Mouse (Mus musculus) left cerebral cortex, postnatal 10 days (tissue): ENCODE results near the gene Fgr. TPM values are rescaled to one million over a fixed set of nuclear protein-coding genes. Genes with fewer than 3 reads are reported as not detected.
A peak's percentile ranks its signal among the peaks of the same experiment; 100 is the strongest.

ENCODE experiments used
- DNase-seq, 2 experiments: peaks; one replicate each; pipeline ENCODE4 v3.0.0; 2021 to 2022; ENCODE audit warnings: low spot score in 2 of 2, mixed read lengths in 1 of 2; ENCODE audit errors: extremely low spot score in 1 of 2
- intact Hi-C: fragments of 180-260 bp; cut with DNase I; formaldehyde crosslinking; loops from one replicate; pipeline ENCODE4 v1.15.1; 2025
- total RNA-seq, 2 experiments: library from RNA; stranded (reverse); gene quantifications; 2 replicates each; pipeline ENCODE4 v1.2.3; 2021

Gene Fgr
- total RNA-seq, 2 experiments from 2014 or later = 0.47 TPM; not detected in 1

- DNase-seq = no peak
- intact Hi-C loops = no loop called here
Measured at GRCm38 (mm10) chr4:133023636-133024035, 49.7 kb downstream of the Fgr start.

GRCm38 (mm10) chr4:133024404-133024803, 50.5 kb downstream of the Fgr start:
- no peak for DNase-seq
- intact Hi-C loops = no loop called here

GRCm38 (mm10) chr4:133024969-133025685, 51.2 kb downstream of the Fgr start:
- intact Hi-C loops = no loop called here
- peak in 1 of 2 experiments; percentile 79 for DNase-seq

- intact Hi-C loops = no loop called here
- no peak for DNase-seq
Measured at GRCm38 (mm10) chr4:133026272-133026671, 52.4 kb downstream of the Fgr start.

GRCm38 (mm10) chr4:133026826-133027375, 53.0 kb downstream of the Fgr start:
- no peak for DNase-seq
- intact Hi-C loops = no loop called here

GRCm38 (mm10) chr4:133027721-133028120, 53.8 kb downstream of the Fgr start:
- intact Hi-C loops = no loop called here
- no peak for DNase-seq

- intact Hi-C loops = no loop called here
- no peak for DNase-seq
Measured at GRCm38 (mm10) chr4:133028193-133028592, 54.3 kb downstream of the Fgr start.

GRCm38 (mm10) chr4:133028875-133029274, 55.0 kb downstream of the Fgr start:
- intact Hi-C loops = no loop called here
- DNase-seq = no peak

- DNase-seq = no peak
- intact Hi-C loops = no loop called here
Measured at GRCm38 (mm10) chr4:133032410-133033095, 58.7 kb downstream of the Fgr start.

- intact Hi-C loops = no loop called here
Measured at GRCm38 (mm10) chr4:133034478-133034877, 60.6 kb downstream of the Fgr start.

GRCm38 (mm10) chr4:133035446-133035845, 61.6 kb downstream of the Fgr start:
- DNase-seq = no peak
- intact Hi-C loops = no loop called here

More at GRCm38 (mm10) chr4:133034478-133034877, 60.6 kb downstream of the Fgr start:
- no peak for DNase-seq

GRCm38 (mm10) chr4:133035946-133036345, 62.1 kb downstream of the Fgr start:
- DNase-seq = no peak

GRCm38 (mm10) chr4:133037293-133037692, 63.4 kb downstream of the Fgr start:
- DNase-seq = peak in 1 of 2 experiments; percentile 24
- intact Hi-C loops = no loop called here

More at GRCm38 (mm10) chr4:133035946-133036345, 62.1 kb downstream of the Fgr start:
- intact Hi-C loops = no loop called here

- intact Hi-C loops = no loop called here
- no peak for DNase-seq
Measured at GRCm38 (mm10) chr4:133037798-133038197, 63.9 kb downstream of the Fgr start.

GRCm38 (mm10) chr4:133038521-133039115, 64.7 kb downstream of the Fgr start:
- DNase-seq = no peak
- intact Hi-C loops = no loop called here

- intact Hi-C loops = no loop called here
- DNase-seq = peak in 1 of 2 experiments; percentile 77
Measured at GRCm38 (mm10) chr4:133039116-133039819, 65.4 kb downstream of the Fgr start.

GRCm38 (mm10) chr4:133039832-133040231, 65.9 kb downstream of the Fgr start:
- no peak for DNase-seq
- intact Hi-C loops = no loop called here

- DNase-seq = peak in 1 of 2 experiments; percentile 44
- intact Hi-C loops = no loop called here
Measured at GRCm38 (mm10) chr4:133040241-133040904, 66.5 kb downstream of the Fgr start.
